Mouse (Mus musculus) CH12.LX (cell line): ENCODE measurements around the gene Hdac9.

Experiments
- CTCF ChIP-seq, 2 experiments: IDR thresholded peaks in 1 of 2; conservative IDR thresholded peaks in 1 of 2; 2 replicates each; pipeline ENCODE4 v1.5.1; 2011 to 2012; ENCODE audit warnings: low read depth in 2 of 2, low read length in 2 of 2, improper control_type of control experiment in 1 of 2, inconsistent platforms in 1 of 2, mild to moderate bottlenecking in 1 of 2, moderate library complexity in 1 of 2
- EP300 ChIP-seq: IDR thresholded peaks from 2 replicates; pipeline ENCODE4 v1.6.1; 2011; ENCODE audit warnings: low read length, improper control_type of control experiment

DNA sequence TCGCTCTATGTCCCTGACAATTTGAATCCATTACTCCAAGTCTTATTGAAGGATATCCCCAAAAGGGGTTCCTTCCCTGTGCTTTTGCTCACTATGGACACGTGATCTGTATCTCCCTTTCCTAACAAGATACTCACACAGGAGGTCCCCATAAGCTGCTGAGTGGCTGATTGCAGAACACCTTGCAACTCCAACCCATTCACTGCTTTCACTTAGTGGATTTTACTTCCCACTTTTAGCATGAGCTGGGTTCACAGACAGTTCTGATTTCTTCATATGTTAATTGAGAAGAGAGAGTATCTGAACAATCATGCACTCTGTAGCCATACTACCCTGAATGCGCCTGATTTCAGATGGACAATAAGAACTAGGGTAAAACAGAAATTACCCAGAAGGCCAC, 740.1 kb downstream of the Hdac9 start:
- TF ChIP-seq EP300 (no peak), CTCF (conservative IDR thresholded peaks at IDR 0.05 in 1 of 2, IDR thresholded peaks at IDR 0.05 in 1 of 2; ENCODE audit: low read depth in 2 of 2, low read length in 2 of 2) (no peak)
